Mouse (Mus musculus): ENCODE measurements around the gene Paqr9. TPM values are rescaled to one million over a fixed set of nuclear protein-coding genes. Genes with fewer than 3 reads are reported as not detected.

Paqr9 gene
- total RNA-seq, 2 experiments from 2014 or later = 4.8 to 5.0 TPM

GRCm38 (mm10) chr9:95544598-95544997 is 14.9 kb upstream of the Paqr9 start:
- no peak for DNase-seq

GRCm38 (mm10) chr9:95546679-95547078 is 12.8 kb upstream of the Paqr9 start:
- DNase-seq = no peak

DNA sequence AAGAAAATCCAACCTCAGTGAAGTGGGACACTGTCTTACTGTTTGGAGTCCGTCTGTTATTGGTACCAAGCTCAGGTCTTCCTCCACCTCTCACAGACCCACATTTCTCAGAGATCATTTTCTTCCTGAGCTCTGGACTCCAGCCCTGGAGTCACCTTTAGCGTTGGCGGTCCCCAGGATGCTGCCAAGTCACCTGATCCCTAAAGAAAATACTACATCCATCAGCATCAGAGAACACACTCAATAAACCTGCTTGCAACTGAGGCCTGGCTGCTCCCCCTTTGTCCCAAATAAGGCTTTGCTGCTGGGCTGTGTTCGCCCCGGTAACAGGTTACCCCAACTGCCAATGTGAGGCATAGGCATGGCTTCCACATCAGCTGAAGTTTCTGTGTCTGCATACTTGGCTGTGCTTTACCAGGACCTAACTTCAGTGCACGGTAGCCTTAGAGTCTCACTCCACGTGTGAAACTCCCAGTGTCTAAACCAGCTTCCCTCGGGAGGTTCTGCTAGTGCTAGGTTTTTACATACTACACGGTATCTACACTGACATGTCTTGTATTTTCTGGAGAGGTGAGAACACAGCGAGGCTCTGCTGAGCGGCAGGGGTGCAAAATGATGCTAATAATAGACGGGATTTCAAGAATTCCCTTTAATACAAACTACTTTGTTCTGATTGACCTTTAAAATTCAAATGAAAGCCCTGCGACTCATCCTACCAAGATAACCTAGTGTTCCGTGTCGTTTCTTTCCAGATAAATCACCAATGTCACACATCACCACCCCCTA is 9.6 kb upstream of the Paqr9 start:
- no peak for DNase-seq

DNA sequence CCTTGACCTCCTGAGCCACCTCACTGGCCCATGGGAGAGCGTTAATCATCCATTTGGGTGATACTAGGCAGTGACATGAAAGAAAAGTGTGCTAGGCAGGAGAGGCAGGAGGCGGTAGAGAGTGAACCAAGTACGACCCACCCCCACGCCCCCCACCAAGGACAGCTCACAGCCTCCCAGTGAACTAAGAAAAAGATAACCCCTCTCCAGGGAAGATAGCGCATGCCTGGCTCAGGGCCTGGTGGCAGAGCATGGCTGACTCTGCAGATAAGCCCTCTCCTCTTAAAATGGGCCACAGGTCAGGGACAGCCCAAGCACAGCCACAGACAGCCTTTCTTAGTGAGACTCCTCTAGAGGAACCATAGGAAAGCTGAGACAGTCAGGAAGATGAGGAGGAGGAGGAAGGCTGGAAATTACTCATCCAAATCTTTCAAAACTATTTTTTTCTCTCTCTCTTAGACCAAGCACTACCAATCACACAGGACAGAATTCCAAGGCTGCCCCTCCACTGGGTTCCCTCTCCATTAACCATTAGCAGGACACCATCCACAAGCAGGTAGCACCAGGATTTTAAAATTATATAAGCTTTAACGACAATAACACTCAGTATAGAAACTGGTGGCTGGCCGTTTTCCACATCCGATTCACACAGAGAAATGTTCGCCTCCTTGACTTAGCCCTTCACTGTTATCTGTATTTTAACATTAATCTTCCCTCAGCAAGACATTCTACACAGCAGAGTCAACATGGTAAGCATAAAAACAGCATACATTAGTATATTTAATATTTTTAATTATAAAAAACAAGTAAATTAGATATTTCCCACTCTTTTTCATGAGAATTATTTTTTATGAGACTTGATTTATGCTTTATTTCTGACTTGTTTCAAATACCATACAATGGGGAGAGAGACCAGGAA is 8.3 kb upstream of the Paqr9 start:
- DNase-seq = no peak

DNA sequence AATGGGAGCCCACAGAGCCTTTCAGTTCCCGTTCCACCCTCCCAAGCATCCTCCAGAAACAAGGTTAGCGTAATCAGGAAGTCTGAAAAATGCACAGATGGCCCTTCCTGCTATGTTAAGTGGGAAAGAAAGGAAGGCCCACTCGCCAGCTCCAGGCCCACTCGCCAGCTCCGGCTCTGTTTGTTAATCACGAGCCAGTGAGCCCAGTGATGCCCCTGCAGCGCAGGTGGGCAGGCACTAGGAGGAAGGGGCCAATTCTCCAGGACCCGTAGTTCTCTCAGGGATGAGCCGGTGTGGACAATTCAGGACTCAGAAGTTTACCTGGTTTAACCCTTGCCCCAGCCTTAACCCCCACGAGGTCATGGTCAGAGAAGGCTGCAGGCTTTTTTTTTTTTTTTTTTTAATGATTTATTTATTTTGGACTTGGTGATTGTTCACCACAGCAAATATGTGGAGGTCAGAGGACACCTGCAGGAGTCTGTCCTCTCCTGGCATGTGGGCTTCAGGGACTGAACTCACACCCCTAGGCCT is 7.2 kb upstream of the Paqr9 start:
- DNase-seq = no peak

DNA sequence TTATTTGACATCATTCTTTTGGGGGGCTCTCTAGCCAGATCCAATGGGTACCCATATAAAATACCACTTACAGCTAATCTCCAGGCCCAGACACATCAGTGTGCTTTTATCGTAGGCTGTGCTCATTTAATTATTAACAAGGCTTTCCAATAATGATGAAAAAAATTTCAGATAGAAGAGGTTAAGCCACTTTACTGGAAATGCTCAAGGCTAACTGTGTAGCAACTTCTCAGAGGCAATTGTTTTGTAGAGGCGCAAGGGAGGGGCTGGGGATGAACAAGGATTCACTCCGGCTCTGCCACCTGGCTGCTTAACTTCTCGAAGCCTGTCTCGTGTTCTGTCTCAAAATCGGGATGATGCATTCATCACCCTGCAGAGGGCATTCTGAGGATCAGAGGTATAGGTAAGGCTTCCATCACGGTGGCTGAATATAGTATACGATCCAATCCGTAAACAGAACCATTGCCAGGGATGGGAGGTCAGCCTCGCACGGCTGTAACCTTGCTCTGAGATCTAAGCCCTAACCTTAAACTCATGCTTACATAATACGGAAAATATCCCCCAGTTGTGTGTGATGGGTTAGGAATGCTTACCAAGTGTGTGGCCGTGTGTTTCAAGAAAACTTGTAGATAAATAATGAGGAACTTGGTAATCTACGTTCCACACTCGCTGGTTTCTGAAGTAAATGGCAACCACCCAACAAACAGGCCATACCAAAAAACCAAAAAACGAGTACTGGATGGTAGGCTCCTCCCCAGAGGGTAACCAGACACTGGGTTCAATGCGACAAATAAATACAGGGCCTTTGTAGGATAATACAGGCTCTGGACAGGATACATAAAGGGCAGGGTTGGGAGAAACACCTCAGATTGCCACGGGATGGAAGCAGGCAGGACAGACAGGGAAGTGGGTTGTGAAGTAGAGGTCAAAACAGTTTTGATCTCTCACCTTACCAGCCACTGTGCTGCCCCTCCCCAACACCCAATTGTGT is 4.9 kb upstream of the Paqr9 start:
- DNase-seq = no peak

DNA sequence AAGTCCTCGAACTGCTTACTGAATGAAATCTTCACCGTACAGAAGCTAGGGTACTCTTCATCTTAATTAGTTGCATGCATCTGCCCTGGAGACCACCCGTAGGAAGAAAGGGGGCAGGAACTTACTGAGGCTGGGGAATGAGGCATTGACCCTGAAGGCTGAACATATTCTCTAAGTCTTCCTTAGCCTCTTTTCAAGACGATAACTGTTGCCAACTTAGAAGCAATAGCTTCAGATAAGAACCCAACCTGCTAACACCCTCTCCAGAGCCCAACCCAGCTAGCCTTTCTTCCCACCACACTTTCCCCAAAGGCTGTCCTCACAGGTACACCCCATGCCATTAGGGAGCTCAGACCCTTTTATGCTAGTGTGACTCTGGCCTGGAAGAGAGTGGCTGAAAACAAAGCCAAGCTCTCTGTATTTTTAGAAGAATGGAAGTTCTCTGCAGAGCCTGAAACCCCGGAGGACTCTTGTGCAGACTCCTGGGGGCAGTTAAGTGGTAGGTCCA is 4.2 kb upstream of the Paqr9 start:
- DNase-seq = no peak

- DNase-seq = no peak
Measured at GRCm38 (mm10) chr9:95556067-95556512, 3.4 kb upstream of the Paqr9 start.

DNA sequence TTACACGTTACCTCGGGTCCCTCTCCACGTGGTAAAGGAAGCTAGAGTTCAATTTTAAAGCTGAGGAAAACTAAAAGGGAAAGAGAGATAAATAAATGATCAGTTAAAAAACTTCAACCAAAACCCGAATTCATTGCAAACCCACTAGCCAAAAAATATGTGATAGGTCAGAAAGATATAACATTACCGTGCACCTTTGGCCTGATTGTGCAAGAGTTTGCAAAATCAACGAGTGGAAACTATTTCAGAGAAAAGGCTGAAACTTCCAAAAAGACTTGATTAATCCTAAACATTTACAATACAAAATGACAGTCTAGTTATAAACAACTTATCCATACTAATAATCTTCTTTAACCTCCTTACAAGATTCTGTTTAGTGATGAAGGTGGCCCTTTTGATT is 1.7 kb upstream of the Paqr9 start:
- DNase-seq = no peak

DNA sequence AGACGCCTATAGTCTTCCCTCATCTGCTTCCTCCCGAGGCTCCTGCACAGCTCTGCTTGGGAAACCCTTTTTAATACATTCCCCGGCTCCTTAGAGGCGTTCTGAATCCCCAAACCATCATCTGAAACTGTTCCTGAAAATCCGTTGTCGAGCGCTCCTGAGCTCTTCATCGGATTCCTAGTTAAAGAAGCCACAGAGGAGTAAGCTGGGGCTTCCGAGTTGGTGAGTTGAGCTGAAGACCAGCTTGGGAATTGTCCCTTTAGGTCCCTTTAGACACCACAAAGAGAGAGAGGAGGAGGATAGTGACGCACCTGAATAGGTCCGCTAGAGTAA is 765 bp upstream of the Paqr9 start:
- no peak for DNase-seq

DNA sequence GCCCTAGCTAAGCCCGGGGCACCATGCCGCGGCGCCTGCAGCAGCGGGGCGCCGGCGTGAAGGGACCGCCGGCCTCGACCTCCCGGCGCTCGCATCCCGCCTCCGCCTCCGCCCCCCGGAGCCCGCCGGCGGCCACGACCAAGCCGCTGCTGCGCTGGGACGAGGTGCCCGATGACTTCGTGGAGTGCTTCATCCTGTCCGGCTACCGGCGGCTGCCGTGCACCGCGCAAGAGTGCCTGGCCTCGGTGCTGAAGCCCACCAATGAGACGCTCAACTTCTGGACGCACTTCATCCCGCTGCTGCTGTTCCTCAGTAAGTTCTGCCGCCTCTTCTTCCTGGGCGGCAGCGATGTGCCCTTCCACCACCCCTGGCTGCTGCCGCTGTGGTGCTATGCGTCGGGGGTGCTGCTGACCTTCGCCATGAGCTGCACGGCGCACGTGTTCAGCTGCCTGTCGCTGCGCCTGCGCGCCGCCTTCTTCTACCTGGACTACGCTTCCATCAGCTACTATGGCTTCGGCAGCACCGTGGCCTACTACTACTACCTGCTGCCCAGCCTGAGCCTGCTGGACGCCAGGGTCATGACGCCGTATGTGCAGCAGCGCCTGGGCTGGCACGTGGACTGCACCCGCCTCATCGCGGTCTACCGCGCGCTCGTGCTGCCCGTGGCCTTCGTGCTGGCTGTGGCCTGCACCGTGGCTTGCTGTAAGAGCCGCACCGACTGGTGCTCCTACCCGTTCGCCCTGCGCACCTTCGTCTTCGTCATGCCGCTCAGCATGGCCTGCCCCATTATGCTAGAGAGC is 679 bp downstream of the Paqr9 start:
- DNase-seq = no peak

GRCm38 (mm10) chr9:95564047-95564446 is 4.6 kb downstream of the Paqr9 start:
- DNase-seq = no peak

GRCm38 (mm10) chr9:95566394-95566793 is 6.9 kb downstream of the Paqr9 start:
- DNase-seq = no peak

- no peak for DNase-seq
Measured at GRCm38 (mm10) chr9:95566931-95567330, 7.5 kb downstream of the Paqr9 start.

GRCm38 (mm10) chr9:95569249-95569648 is 9.8 kb downstream of the Paqr9 start:
- no peak for DNase-seq

DNA sequence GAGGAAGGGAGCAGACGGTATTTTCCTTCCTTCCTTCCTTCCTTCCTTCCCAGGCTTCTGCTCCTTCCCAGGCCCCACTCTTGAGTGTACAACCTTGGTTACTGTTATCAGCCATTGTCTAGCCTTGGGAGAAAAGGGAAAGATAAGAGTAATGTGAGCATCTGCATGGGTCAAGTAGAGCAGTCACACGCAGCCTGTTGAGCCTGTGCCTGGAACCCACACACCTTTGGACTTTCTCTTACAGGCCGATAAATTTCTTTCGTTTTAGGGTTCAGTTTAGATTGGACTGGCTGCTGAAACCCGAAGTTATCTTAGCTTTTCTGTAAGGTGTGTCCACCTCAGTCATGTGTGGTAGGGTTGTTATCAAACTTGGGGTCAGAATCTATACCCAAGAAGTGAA is 10.5 kb downstream of the Paqr9 start:
- no peak for DNase-seq

DNA sequence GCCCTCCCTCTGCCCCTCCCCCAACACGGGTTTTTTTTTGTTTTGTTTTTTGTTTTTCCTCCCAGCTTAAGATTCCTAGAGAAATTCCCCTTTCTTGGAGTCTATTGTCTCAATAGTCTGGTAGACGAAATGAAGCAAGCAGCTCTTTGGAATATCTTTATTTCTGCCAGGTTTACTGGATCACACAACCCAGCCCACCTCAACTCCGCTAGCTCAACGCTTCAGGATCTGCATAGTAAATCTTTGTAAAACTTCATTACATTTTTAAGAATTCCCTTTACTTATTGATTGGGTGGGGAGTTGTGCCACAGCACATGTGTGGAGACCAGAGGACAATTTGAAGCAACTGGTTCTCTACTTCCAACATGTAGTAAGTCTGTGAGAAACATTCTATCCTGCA is 11.1 kb downstream of the Paqr9 start:
- DNase-seq = no peak

DNA sequence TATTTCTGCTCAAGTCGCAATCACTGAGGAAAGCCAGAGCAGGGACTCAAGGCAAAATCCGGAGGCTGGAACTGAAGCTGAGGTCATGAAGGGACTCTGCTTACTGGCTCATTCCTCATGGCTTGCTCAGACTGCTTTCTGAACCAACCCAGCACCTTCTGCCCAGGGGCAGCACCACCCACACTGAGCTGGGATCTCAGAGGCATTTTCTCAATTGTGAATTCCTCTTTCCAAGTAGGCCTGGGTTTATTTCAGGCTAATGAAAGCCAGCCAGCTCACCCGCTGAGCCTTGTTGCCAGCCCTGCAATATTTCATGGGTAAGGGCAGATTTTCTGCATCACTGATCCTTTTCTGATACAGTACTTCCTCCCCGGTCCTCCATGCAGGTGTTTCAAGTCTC is 12.0 kb downstream of the Paqr9 start:
- DNase-seq = no peak

DNA sequence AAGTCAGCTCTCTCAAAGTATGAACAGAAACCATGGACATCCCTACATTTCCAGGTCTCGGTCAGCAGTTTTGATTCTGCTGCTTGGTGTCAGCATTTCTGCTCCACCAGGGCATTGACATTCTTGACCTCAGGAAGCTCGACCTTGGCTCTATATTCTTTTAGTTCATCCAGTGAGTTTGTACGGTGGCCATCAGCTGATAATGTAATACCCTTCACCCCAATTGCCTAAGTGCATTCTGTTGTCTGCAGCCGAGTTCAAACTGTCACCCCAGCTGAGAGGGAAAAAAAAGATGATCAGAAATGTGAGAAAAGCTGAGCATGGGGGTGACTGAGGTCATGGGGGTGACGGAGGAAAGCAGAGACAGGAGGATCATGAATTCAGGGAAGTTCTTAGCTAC is 13.1 kb downstream of the Paqr9 start:
- no peak for DNase-seq

GRCm38 (mm10) chr9:95574116-95574515 is 14.7 kb downstream of the Paqr9 start:
- no peak for DNase-seq

- DNase-seq = no peak
Measured at GRCm38 (mm10) chr9:95577502-95577901, 18.0 kb downstream of the Paqr9 start.
